Mouse (Mus musculus) gastrocnemius, postnatal 4 days (tissue): ENCODE measurements around the gene Card11. TPM values are rescaled to one million over a fixed set of nuclear protein-coding genes. Genes with fewer than 3 reads are reported as not detected.

ENCODE experiments used
- DNase-seq, 2 experiments: peaks; one replicate each; pipeline ENCODE4 v3.0.0; 2021 to 2022; ENCODE audit warnings: low spot score in 2 of 2, mixed read lengths in 2 of 2
- long read RNA-seq, 2 experiments: library from polyadenylated mRNA; stranded (forward); transcript quantifications; one replicate each; pipeline ENCODE4 v2.0.0; 2021
- total RNA-seq, 2 experiments: library from RNA; stranded (reverse); gene quantifications; 2 replicates each; pipeline ENCODE4 v1.2.3; 2021

Gene Card11
- total RNA-seq: under 1 TPM; 0.20 to 0.26 TPM
- long read RNA-seq, experiment 1: 0 reads
- long read RNA-seq, experiment 2: 0 reads

- no peak for DNase-seq
Observed at GRCm38 (mm10) chr5:141000349-141000748, at the start of gene Card11. Gene Card11 (minus strand): TSS chr5:141000582.

- DNase-seq: no peak
Observed at GRCm38 (mm10) chr5:141047651-141048218, 47.4 kb upstream of the Card11 start.

GRCm38 (mm10) chr5:141044976-141045375, 44.6 kb upstream of the Card11 start:
- no peak for DNase-seq

GRCm38 (mm10) chr5:141043654-141044447, 43.5 kb upstream of the Card11 start:
- DNase-seq: no peak

GRCm38 (mm10) chr5:141042406-141042805, 42.0 kb upstream of the Card11 start:
- DNase-seq: no peak

GRCm38 (mm10) chr5:141040846-141041245, 40.5 kb upstream of the Card11 start:
- no peak for DNase-seq

GRCm38 (mm10) chr5:141038342-141038741, 38.0 kb upstream of the Card11 start:
- DNase-seq: no peak

- DNase-seq: no peak
Observed at GRCm38 (mm10) chr5:141035346-141035745, 35.0 kb upstream of the Card11 start.

- no peak for DNase-seq
Observed at GRCm38 (mm10) chr5:141034301-141034700, 33.9 kb upstream of the Card11 start.

GRCm38 (mm10) chr5:141033001-141033400, 32.6 kb upstream of the Card11 start:
- DNase-seq: no peak

- no peak for DNase-seq
Observed at GRCm38 (mm10) chr5:141029364-141029763, 29.0 kb upstream of the Card11 start.

GRCm38 (mm10) chr5:141025635-141026034, 25.3 kb upstream of the Card11 start:
- DNase-seq: no peak

GRCm38 (mm10) chr5:141024435-141024834, 24.1 kb upstream of the Card11 start:
- DNase-seq: no peak

- DNase-seq: no peak
Observed at GRCm38 (mm10) chr5:141017927-141018700, 17.7 kb upstream of the Card11 start.

- no peak for DNase-seq
Observed at GRCm38 (mm10) chr5:141016082-141016481, 15.7 kb upstream of the Card11 start.

GRCm38 (mm10) chr5:141014216-141014615, 13.8 kb upstream of the Card11 start:
- no peak for DNase-seq

GRCm38 (mm10) chr5:141013465-141013864, 13.1 kb upstream of the Card11 start:
- DNase-seq: no peak

- no peak for DNase-seq
Observed at GRCm38 (mm10) chr5:141005491-141005890, 5.1 kb upstream of the Card11 start.

GRCm38 (mm10) chr5:141004078-141004763, 3.8 kb upstream of the Card11 start:
- no peak for DNase-seq

- no peak for DNase-seq
Observed at GRCm38 (mm10) chr5:140999178-140999672, 1.2 kb downstream of the Card11 start.

GRCm38 (mm10) chr5:140997767-140998166, 2.6 kb downstream of the Card11 start:
- no peak for DNase-seq
